Mouse (Mus musculus): ENCODE results near the gene Prdm16. TPM values are rescaled to one million over a fixed set of nuclear protein-coding genes. Genes with fewer than 3 reads are reported as not detected.

The Prdm16 gene
- polyA plus RNA-seq, 1 experiment, result 2.0 TPM

GRCm38 (mm10) chr4:154449343-154449742 is 187.3 kb downstream of the Prdm16 start:
- Histone ChIP-seq H3K36me3 (ENCODE audit: control insufficient read depth, insufficient read depth, low read length) (no peaks in the 10 kb centered on the region), H3K27ac (ENCODE audit: insufficient read depth, low read length) (no peak overlapping the region), H3K4me3 (ENCODE audit: extremely low read depth, insufficient read depth, insufficient read length) (no peak overlapping the region), H3K4me1 (ENCODE audit: control insufficient read depth, insufficient read depth, insufficient read length) (no peaks in the 10 kb centered on the region), H3K27me3 (ENCODE audit: control insufficient read depth, insufficient read depth, low read length) (no peaks in the 10 kb centered on the region)
- WGBS, result 33% methylated on average over 3 of the region's 3 CpGs
- no peak for DNase-seq (ENCODE audit: low read depth in 1 of 2, low spot score in 2 of 2)
- TF ChIP-seq POLR2A (IDR thresholded peaks at IDR 0.05; ENCODE audit: low read depth, low read length) (no peak), CTCF (IDR thresholded peaks at IDR 0.05; ENCODE audit: extremely low read depth, insufficient read depth, insufficient read length, insufficient replicate concordance) (no peak)

GRCm38 (mm10) chr4:154445721-154446120 is 191.0 kb downstream of the Prdm16 start:
- 87% methylated on average over 9 of the region's 9 CpGs for WGBS

GRCm38 (mm10) chr4:154442645-154443304 is 193.9 kb downstream of the Prdm16 start:
- H3K4me1 ChIP-seq (ENCODE audit: control insufficient read depth, insufficient read depth, insufficient read length), result no peaks in the 10 kb centered on the region
- TF ChIP-seq CTCF (IDR thresholded peaks at IDR 0.05; ENCODE audit: extremely low read depth, insufficient read depth, insufficient read length, insufficient replicate concordance), result no peak
- no peak for TF ChIP-seq POLR2A (IDR thresholded peaks at IDR 0.05; ENCODE audit: low read depth, low read length)
- DNase-seq (ENCODE audit: low read depth in 1 of 2, low spot score in 2 of 2), result no peak
- WGBS, result 82% methylated on average over 9 of the region's 9 CpGs
- no peaks in the 10 kb centered on the region for H3K27me3 ChIP-seq (ENCODE audit: control insufficient read depth, insufficient read depth, low read length)
- H3K36me3 ChIP-seq (ENCODE audit: control insufficient read depth, insufficient read depth, low read length), result no peaks in the 10 kb centered on the region
- H3K4me3 ChIP-seq (ENCODE audit: extremely low read depth, insufficient read depth, insufficient read length), result no peak overlapping the region
- H3K27ac ChIP-seq (ENCODE audit: insufficient read depth, low read length), result no peak overlapping the region

More at GRCm38 (mm10) chr4:154445721-154446120, 191.0 kb downstream of the Prdm16 start:
- Histone ChIP-seq H3K27ac (ENCODE audit: insufficient read depth, low read length) (no peak overlapping the region), H3K36me3 (ENCODE audit: control insufficient read depth, insufficient read depth, low read length) (no peaks in the 10 kb centered on the region), H3K4me1 (ENCODE audit: control insufficient read depth, insufficient read depth, insufficient read length) (no peaks in the 10 kb centered on the region), H3K4me3 (ENCODE audit: extremely low read depth, insufficient read depth, insufficient read length) (no peak overlapping the region), H3K27me3 (ENCODE audit: control insufficient read depth, insufficient read depth, low read length) (no peaks in the 10 kb centered on the region)
- DNase-seq (ENCODE audit: low read depth in 1 of 2, low spot score in 2 of 2), result no peak
- TF ChIP-seq POLR2A (IDR thresholded peaks at IDR 0.05; ENCODE audit: low read depth, low read length), result no peak
- TF ChIP-seq CTCF (IDR thresholded peaks at IDR 0.05; ENCODE audit: extremely low read depth, insufficient read depth, insufficient read length, insufficient replicate concordance), result no peak

GRCm38 (mm10) chr4:154439455-154440052 is 197.1 kb downstream of the Prdm16 start:
- H3K4me3 ChIP-seq (ENCODE audit: extremely low read depth, insufficient read depth, insufficient read length), result no peak overlapping the region
- no peaks in the 10 kb centered on the region for H3K27me3 ChIP-seq (ENCODE audit: control insufficient read depth, insufficient read depth, low read length)
- H3K4me1 ChIP-seq (ENCODE audit: control insufficient read depth, insufficient read depth, insufficient read length), result no peaks in the 10 kb centered on the region
- no peak overlapping the region for H3K27ac ChIP-seq (ENCODE audit: insufficient read depth, low read length)
- 92% methylated on average over 14 of the region's 14 CpGs for WGBS
- H3K36me3 ChIP-seq (ENCODE audit: control insufficient read depth, insufficient read depth, low read length), result no peaks in the 10 kb centered on the region
- no peak for TF ChIP-seq POLR2A (IDR thresholded peaks at IDR 0.05; ENCODE audit: low read depth, low read length)
- no peak for TF ChIP-seq CTCF (IDR thresholded peaks at IDR 0.05; ENCODE audit: extremely low read depth, insufficient read depth, insufficient read length, insufficient replicate concordance)
- no peak for DNase-seq (ENCODE audit: low read depth in 1 of 2, low spot score in 2 of 2)

GRCm38 (mm10) chr4:154438610-154439009 is 198.1 kb downstream of the Prdm16 start:
- no peak for DNase-seq (ENCODE audit: low read depth in 1 of 2, low spot score in 2 of 2)
- no peaks in the 10 kb centered on the region for H3K27me3 ChIP-seq (ENCODE audit: control insufficient read depth, insufficient read depth, low read length)
- H3K36me3 ChIP-seq (ENCODE audit: control insufficient read depth, insufficient read depth, low read length), result no peaks in the 10 kb centered on the region
- no peak overlapping the region for H3K27ac ChIP-seq (ENCODE audit: insufficient read depth, low read length)
- no peak overlapping the region for H3K4me3 ChIP-seq (ENCODE audit: extremely low read depth, insufficient read depth, insufficient read length)
- TF ChIP-seq POLR2A (IDR thresholded peaks at IDR 0.05; ENCODE audit: low read depth, low read length) (no peak), CTCF (IDR thresholded peaks at IDR 0.05; ENCODE audit: extremely low read depth, insufficient read depth, insufficient read length, insufficient replicate concordance) (no peak)
- H3K4me1 ChIP-seq (ENCODE audit: control insufficient read depth, insufficient read depth, insufficient read length), result no peaks in the 10 kb centered on the region
- WGBS, result 88% methylated on average over 15 of the region's 15 CpGs

- no peak overlapping the region for H3K4me3 ChIP-seq (ENCODE audit: extremely low read depth, insufficient read depth, insufficient read length)
- H3K4me1 ChIP-seq (ENCODE audit: control insufficient read depth, insufficient read depth, insufficient read length), result no peaks in the 10 kb centered on the region
- TF ChIP-seq CTCF (IDR thresholded peaks at IDR 0.05; ENCODE audit: extremely low read depth, insufficient read depth, insufficient read length, insufficient replicate concordance), result no peak
- no peak for TF ChIP-seq POLR2A (IDR thresholded peaks at IDR 0.05; ENCODE audit: low read depth, low read length)
- no peak for DNase-seq (ENCODE audit: low read depth in 1 of 2, low spot score in 2 of 2)
- H3K27ac ChIP-seq (ENCODE audit: insufficient read depth, low read length), result no peak overlapping the region
- H3K36me3 ChIP-seq (ENCODE audit: control insufficient read depth, insufficient read depth, low read length), result no peaks in the 10 kb centered on the region
- WGBS, result 70% methylated on average over 2 of the region's 2 CpGs
- no peaks in the 10 kb centered on the region for H3K27me3 ChIP-seq (ENCODE audit: control insufficient read depth, insufficient read depth, low read length)
These were observed 206.9 kb downstream of the Prdm16 start for GRCm38 (mm10) chr4:154429770-154430169.

GRCm38 (mm10) chr4:154426901-154427300 is 209.8 kb downstream of the Prdm16 start:
- no peaks in the 10 kb centered on the region for H3K36me3 ChIP-seq (ENCODE audit: control insufficient read depth, insufficient read depth, low read length)
- 88% methylated on average over 7 of the region's 7 CpGs for WGBS
- no peaks in the 10 kb centered on the region for H3K4me1 ChIP-seq (ENCODE audit: control insufficient read depth, insufficient read depth, insufficient read length)
- no peak for TF ChIP-seq CTCF (IDR thresholded peaks at IDR 0.05; ENCODE audit: extremely low read depth, insufficient read depth, insufficient read length, insufficient replicate concordance)
- TF ChIP-seq POLR2A (IDR thresholded peaks at IDR 0.05; ENCODE audit: low read depth, low read length), result no peak
- H3K4me3 ChIP-seq (ENCODE audit: extremely low read depth, insufficient read depth, insufficient read length), result no peak overlapping the region
- DNase-seq (ENCODE audit: low read depth in 1 of 2, low spot score in 2 of 2), result no peak
- H3K27ac ChIP-seq (ENCODE audit: insufficient read depth, low read length), result no peak overlapping the region
- H3K27me3 ChIP-seq (ENCODE audit: control insufficient read depth, insufficient read depth, low read length), result no peaks in the 10 kb centered on the region
